Comparison of ENCODE assay signal across 8 mouse cellular contexts in genomic region chr8:11007581-11008378, GRCm38 (mm10). TPM values are rescaled to one million over a fixed set of nuclear protein-coding genes. Genes with fewer than 3 reads are reported as not detected.
DNase-seq lines count a peak whose midpoint lies in the region; ATAC-seq and TF ChIP-seq lines count a peak whose summit lies in the region.

No protein-coding gene starts in this region.

- ATAC-seq in limb, embryonic 13.5 days (ENCODE audit: low FRiP score, low read depth): no peak
- no peak for ATAC-seq in stomach, embryonic 16.5 days (ENCODE audit: insufficient read depth, low FRiP score)

- H3K27me3 ChIP-seq in limb, embryonic 13.5 days: no peaks in the 10 kb centered on the region
- no peaks in the 10 kb centered on the region for H3K27me3 ChIP-seq in myocyte (ENCODE audit: control insufficient read depth, insufficient read depth, insufficient read length)
- H3K27me3 ChIP-seq in stomach, embryonic 16.5 days (ENCODE audit: control insufficient read depth, insufficient read depth, low read length): no peaks in the 10 kb centered on the region

- peak overlapping the region; percentile 86 for H3K4me3 ChIP-seq in limb, embryonic 13.5 days
- peak overlapping the region; percentile 31 for H3K4me3 ChIP-seq in myocyte
- peak overlapping the region; percentile 81 for H3K4me3 ChIP-seq in stomach, embryonic 16.5 days (replicated peaks; ENCODE audit: low read length)

- no peaks in the 10 kb centered on the region for H3K79me2 ChIP-seq in myocyte (ENCODE audit: control insufficient read depth, insufficient read depth)

- H3K9me3 ChIP-seq in limb, embryonic 13.5 days: no peaks in the 10 kb centered on the region
- no peaks in the 10 kb centered on the region for H3K9me3 ChIP-seq in stomach, embryonic 16.5 days (replicated peaks; ENCODE audit: control insufficient read depth, low read length)

- DNase-seq in urinary bladder, adult 2 months (ENCODE audit: low spot score): peak; percentile 80
- no peak for DNase-seq in urinary bladder, postnatal 10 days (ENCODE audit: low spot score)
- DNase-seq in cerebellum, postnatal 10 days: peak; percentile 67 to 78
- peak; percentile 42 to 64 for DNase-seq in frontal cortex, postnatal 10 days (ENCODE audit: low spot score in 2 of 2)
- DNase-seq in induced T-regulatory cell, adult 2 months (ENCODE audit: low read depth): peak; percentile 76

- peak overlapping the region; percentile 95 for H3K27ac ChIP-seq in limb, embryonic 13.5 days
- H3K27ac ChIP-seq in stomach, embryonic 16.5 days (ENCODE audit: low read length): peak overlapping the region; percentile 92

- H3K4me1 ChIP-seq in limb, embryonic 13.5 days: peaks cover 58% of the 10 kb centered on the region
- H3K4me1 ChIP-seq in stomach, embryonic 16.5 days (ENCODE audit: control insufficient read depth, insufficient read depth, low read length): peaks cover 48% of the 10 kb centered on the region

- H3K36me3 ChIP-seq in limb, embryonic 13.5 days: peaks cover 27% of the 10 kb centered on the region
- no peaks in the 10 kb centered on the region for H3K36me3 ChIP-seq in myocyte (ENCODE audit: control insufficient read depth, insufficient read depth)
- 0 out of 2 replicates have a peak, but pooled peaks cover 4% of the 10 kb centered on the region for H3K36me3 ChIP-seq in stomach, embryonic 16.5 days (ENCODE audit: control insufficient read depth, insufficient read depth, low read length)

- peak overlapping the region; percentile 56 for H3ac ChIP-seq in myocyte (ENCODE audit: control insufficient read depth, insufficient read length)

- peak overlapping the region; percentile 92 for H3K9ac ChIP-seq in limb, embryonic 13.5 days
- H3K9ac ChIP-seq in stomach, embryonic 16.5 days (ENCODE audit: low read length): peak overlapping the region; percentile 84

- under 1% methylated on average over 86 of the region's 88 CpGs for WGBS in limb, embryonic 13.5 days
- WGBS in stomach, embryonic 16.5 days: under 1% methylated on average over 88 of the region's 88 CpGs

- TF ChIP-seq POLR2A in myocyte (IDR thresholded peaks at IDR 0.05; ENCODE audit: insufficient read length, low read depth): no peak

- peak overlapping the region; percentile 98 for H3K4me2 ChIP-seq in limb, embryonic 13.5 days (replicated peaks)
- peak overlapping the region; percentile 92 for H3K4me2 ChIP-seq in myocyte (ENCODE audit: low read depth)
- H3K4me2 ChIP-seq in stomach, embryonic 16.5 days (ENCODE audit: low read depth, low read length): peak overlapping the region; percentile 83

TF ChIP-seq in myocyte, 11 proteins besides CTCF, POLR2A, EP300 and RAD21:
- TF ChIP-seq CEBPB (IDR thresholded peaks at IDR 0.05; ENCODE audit: insufficient read depth, poor library complexity, severe bottlenecking) (no peak), E2F4 (IDR thresholded peaks at IDR 0.05; ENCODE audit: insufficient read depth) (no peak), TCF12 (IDR thresholded peaks at IDR 0.05; ENCODE audit: insufficient read depth, poor library complexity, severe bottlenecking) (no peak), REST (IDR thresholded peaks at IDR 0.05; ENCODE audit: insufficient read depth, insufficient read length) (no peak), MYOD1 (IDR thresholded peaks at IDR 0.05; ENCODE audit: control insufficient read depth in 1 of 3, insufficient read length in 2 of 3, low read depth in 2 of 3) (no peak), SRF (IDR thresholded peaks at IDR 0.05; ENCODE audit: control insufficient read depth, insufficient read length, low read depth) (no peak), MYOG (IDR thresholded peaks at IDR 0.05; ENCODE audit: control insufficient read depth in 1 of 3, insufficient read depth in 1 of 3, insufficient read length in 2 of 3, low read depth in 2 of 3) (no peak), USF1 (IDR thresholded peaks at IDR 0.05; ENCODE audit: low read depth) (no peak), TCF3 (IDR thresholded peaks at IDR 0.05; ENCODE audit: insufficient read length, low read depth) (no peak), MAX (IDR thresholded peaks at IDR 0.05; ENCODE audit: low read depth) (no peak), POLR2AphosphoS2 (IDR thresholded peaks at IDR 0.05; ENCODE audit: insufficient read length, low read depth) (no peak)

RNA-seq across cellular contexts. Expression of gene Irs2, which starts 0.5 kb away (rescaled TPM):
- polyA plus RNA-seq in urinary bladder, adult 2 months (2012; rRNA removed): 8.5 and 13.4 TPM in 2 replicates
- 7.9 and 8.6 TPM in 2 replicates for polyA plus RNA-seq in limb, embryonic 13.5 days (2015; fragmentation: Nextera tagmentation; extraction: Ambion mirVana)
- polyA plus RNA-seq in myocyte (2012; fragmentation: generic; extraction: Trizol): 2.0 TPM
- polyA plus RNA-seq in stomach, embryonic 16.5 days (2015; fragmentation: Nextera tagmentation; extraction: Ambion mirVana): 3.3 and 3.4 TPM in 2 replicates

Comparison
In these comparisons a context has a peak if more than half of its experiments do, and no peak if none do; other contexts are left out.
1. H3K4me3 ChIP-seq: peak in every context shown above with its lines; median percentile 86 in limb, embryonic 13.5 days; 81 in stomach, embryonic 16.5 days; 31 in myocyte.